Mouse (Mus musculus) CH12.LX (cell line): ENCODE measurements around the gene Ccdc69.

ENCODE experiments used
- CTCF ChIP-seq, 2 experiments: IDR thresholded peaks in 1 of 2; conservative IDR thresholded peaks in 1 of 2; 2 replicates each; pipeline ENCODE4 v1.5.1; 2011 to 2012; ENCODE audit warnings: low read depth in 2 of 2, low read length in 2 of 2, improper control_type of control experiment in 1 of 2, inconsistent platforms in 1 of 2, mild to moderate bottlenecking in 1 of 2, moderate library complexity in 1 of 2
- EP300 ChIP-seq: IDR thresholded peaks from 2 replicates; pipeline ENCODE4 v1.6.1; 2011; ENCODE audit warnings: low read length, improper control_type of control experiment
- SMC3 ChIP-seq: IDR thresholded peaks from 2 replicates; pipeline ENCODE4 v1.6.1; 2011; ENCODE audit warnings: low read depth, low read length, improper control_type of control experiment

- TF ChIP-seq EP300: no peak
- no peak for TF ChIP-seq CTCF (conservative IDR thresholded peaks at IDR 0.05 in 1 of 2, IDR thresholded peaks at IDR 0.05 in 1 of 2; ENCODE audit: low read depth in 2 of 2, low read length in 2 of 2)
- no peak for TF ChIP-seq SMC3
Observed at GRCm38 (mm10) chr11:55120821-55121271, 42.9 kb upstream of the Ccdc69 start.
